ENCODE assay signal across 13 mouse cellular contexts in genomic region chr15:25945224-25945623, GRCm38 (mm10). TPM values are rescaled to one million over a fixed set of nuclear protein-coding genes. Genes with fewer than 3 reads are reported as not detected.
DNase-seq lines count a peak whose midpoint lies in the region; ATAC-seq and TF ChIP-seq lines count a peak whose summit lies in the region.
"Had no signal": no experiment of that assay in that cellular context is flagged by ENCODE, and none has a peak within 500 bp of the region (broad histone marks: within the 10 kb centered on the region; RNA-seq: fewer than 3 reads in every experiment).

No protein-coding gene starts in this region.

- ATAC-seq in intestine, postnatal 0 days, result peak; percentile 89
- no peak for ATAC-seq in erythroid progenitor cell, adult 5-6 weeks (replicated peaks; ENCODE audit: low FRiP score, poor library complexity, severe bottlenecking)
- no peak for ATAC-seq in megakaryocyte progenitor cell, adult 5-6 weeks (replicated peaks; ENCODE audit: poor library complexity)
- ATAC-seq: midbrain, embryonic 13.5 days had no signal

- H3K9ac ChIP-seq in intestine, postnatal 0 days (ENCODE audit: low read depth, low read length), result no peak overlapping the region
- H3K9ac ChIP-seq: lung, embryonic 15.5 days; midbrain, embryonic 13.5 days had no signal

- 0 out of 2 replicates have a peak, but pooled peaks cover 3% of the 10 kb centered on the region for H3K4me1 ChIP-seq in intestine, postnatal 0 days (replicated peaks; ENCODE audit: control insufficient read depth, insufficient read depth, low read length)
- H3K4me1 ChIP-seq: lung, embryonic 15.5 days had no signal

- H3K36me3 ChIP-seq in intestine, postnatal 0 days (ENCODE audit: control insufficient read depth, insufficient read depth), result no peaks in the 10 kb centered on the region
- H3K36me3 ChIP-seq: limb, embryonic 10.5 days; lung, embryonic 15.5 days; midbrain, embryonic 13.5 days had no signal

- no peaks in the 10 kb centered on the region for H3K27me3 ChIP-seq in intestine, postnatal 0 days (replicated peaks; ENCODE audit: control insufficient read depth, insufficient read depth, low read length)
- H3K27me3 ChIP-seq: lung, embryonic 15.5 days; midbrain, embryonic 13.5 days had no signal

- H3K4me3 ChIP-seq in gastrocnemius, adult 2 months, result peak overlapping the region; percentile 79
- no peak overlapping the region for H3K4me3 ChIP-seq in intestine, postnatal 0 days (ENCODE audit: low read depth, low read length)
- H3K4me3 ChIP-seq: limb, embryonic 10.5 days; lung, embryonic 15.5 days; midbrain, embryonic 13.5 days had no signal

- H3K4me2 ChIP-seq in intestine, postnatal 0 days (replicated peaks; ENCODE audit: low read depth), result no peak overlapping the region
- H3K4me2 ChIP-seq: lung, embryonic 15.5 days; midbrain, embryonic 13.5 days had no signal

- no peak for DNase-seq in gastrocnemius, adult 2 months
- DNase-seq in gastrocnemius, postnatal 4 days (ENCODE audit: low spot score in 2 of 2), result no peak
- peak; percentile 31 for DNase-seq in Muller cell, postnatal 12 days (ENCODE audit: inconsistent ontology term)
- peak; percentile 52 for DNase-seq in lung, postnatal 10 days
- no peak for DNase-seq in adrenal gland, postnatal 4 days (ENCODE audit: low spot score in 2 of 2)
- DNase-seq: adrenal gland, postnatal 25 days; embryo, embryonic 11 days had no signal

- TF ChIP-seq CTCF in gastrocnemius, adult 2 months (IDR thresholded peaks at IDR 0.05), result no peak
- no peak for TF ChIP-seq CTCF in intestine, postnatal 0 days (IDR thresholded peaks at IDR 0.05; ENCODE audit: low read depth)

- WGBS in intestine, postnatal 0 days, result 40% methylated on average over 8 of the region's 8 CpGs

- no peaks in the 10 kb centered on the region for H3K9me3 ChIP-seq in intestine, postnatal 0 days (ENCODE audit: control insufficient read depth)
- H3K9me3 ChIP-seq: limb, embryonic 10.5 days; lung, embryonic 15.5 days; midbrain, embryonic 13.5 days had no signal

- H3K27ac ChIP-seq in gastrocnemius, adult 2 months, result peak overlapping the region; percentile 95
- no peak overlapping the region for H3K27ac ChIP-seq in intestine, postnatal 0 days (ENCODE audit: low read depth, low read length)
- H3K27ac ChIP-seq: limb, embryonic 10.5 days; lung, embryonic 15.5 days; midbrain, embryonic 13.5 days had no signal

- intact Hi-C loops in gastrocnemius, adult 2 months (cut with DNase I), result no loop called here

RNA-seq across cellular contexts. Expression of gene Zfp622, which starts 38.9 kb away (rescaled TPM):
- 10 to 100 TPM; 22.6 to 25.5 TPM for total RNA-seq in gastrocnemius, adult 2 months (2021)
- 10 to 100 TPM; 29.5 to 35.4 TPM for total RNA-seq in gastrocnemius, postnatal 4 days (2021)
- 23.3 and 24.4 TPM in 2 replicates for polyA plus RNA-seq in intestine, postnatal 0 days (2015; fragmentation: Nextera tagmentation; extraction: Ambion mirVana)
- 2.9 and 16.8 TPM in 2 replicates for total RNA-seq in erythroid progenitor cell, adult 5-6 weeks (2015; ENCODE audit: low replicate concordance)
- total RNA-seq in erythroid progenitor cell, adult 5-6 weeks (2017; ENCODE audit: low replicate concordance), result 25.9 and 26.9 TPM in 2 replicates
- 10 to 100 TPM; 45.7 to 47.3 TPM for total RNA-seq in adrenal gland, postnatal 4 days (2021)
- 53.3 and 53.8 TPM in 2 replicates for total RNA-seq in megakaryocyte progenitor cell, adult 5-6 weeks (2015)
- total RNA-seq in megakaryocyte progenitor cell, adult 5-6 weeks (2017), result 87.6 and 111 TPM in 2 replicates

Comparison
In these comparisons a context has a peak if more than half of its experiments do, and no peak if none do; other contexts are left out.
1. DNase-seq: peak in Muller cell, postnatal 12 days (single experiment) and lung, postnatal 10 days (single experiment); none in gastrocnemius, adult 2 months (single experiment), gastrocnemius, postnatal 4 days (0 of 2) and adrenal gland, postnatal 4 days (0 of 2).